Mouse (Mus musculus) A20 (cell line): ENCODE results near the gene Neurod2.

Experiments
- DNase-seq: peaks from one replicate; pipeline ENCODE4 v3.0.0-alpha.2; 2011; ENCODE audit warnings: low read depth, low spot score

Gene Neurod2

DNA sequence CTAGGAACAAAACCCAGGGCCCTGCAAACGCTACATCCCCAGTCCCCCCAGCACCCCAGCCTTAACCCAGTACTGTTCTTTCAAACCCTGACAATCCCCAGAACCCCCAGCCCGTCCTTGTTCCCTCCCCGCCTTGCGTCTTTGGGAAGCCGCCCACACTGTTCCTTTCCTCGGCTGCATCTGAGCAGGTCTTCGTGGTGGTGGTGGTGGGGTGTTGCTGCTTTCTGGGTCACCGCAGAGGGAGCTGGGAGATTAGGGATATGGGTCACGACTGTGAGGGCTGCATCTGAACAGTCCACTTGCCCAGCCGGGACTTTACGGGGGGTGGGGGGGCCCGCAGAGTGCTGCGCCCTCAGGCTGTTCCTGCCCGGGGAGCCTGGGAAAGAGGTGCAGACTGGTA, 25.0 kb upstream of the Neurod2 start:
- DNase-seq, result no peak

DNA sequence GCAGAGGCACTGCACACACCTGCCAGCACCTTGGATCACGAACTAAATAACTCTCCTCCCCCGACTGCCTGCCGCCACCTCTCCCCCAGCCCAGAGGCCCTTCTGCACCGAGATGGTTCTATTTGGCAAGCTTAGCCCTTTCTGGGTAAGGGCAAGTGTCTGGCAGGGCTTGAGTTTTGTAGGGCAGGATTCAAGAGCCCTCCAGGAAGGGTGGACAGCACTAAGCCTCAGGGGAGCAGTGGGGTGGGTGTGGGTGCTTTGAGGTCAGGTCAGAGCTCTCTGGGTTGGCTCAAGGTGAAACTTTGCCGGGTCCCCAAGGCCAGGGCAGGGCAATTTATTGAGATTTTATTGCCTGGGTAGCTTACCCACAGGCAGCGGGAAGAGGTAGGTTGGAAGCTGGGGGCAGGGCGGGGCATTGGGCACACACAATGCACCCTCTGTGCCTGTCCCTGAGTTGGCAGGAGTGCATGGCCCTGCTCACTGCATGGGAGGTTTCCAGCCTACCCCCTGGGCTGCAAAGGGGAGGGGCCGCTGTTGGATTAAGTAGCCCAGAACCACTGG, 24.3 kb upstream of the Neurod2 start:
- no peak for DNase-seq

DNA sequence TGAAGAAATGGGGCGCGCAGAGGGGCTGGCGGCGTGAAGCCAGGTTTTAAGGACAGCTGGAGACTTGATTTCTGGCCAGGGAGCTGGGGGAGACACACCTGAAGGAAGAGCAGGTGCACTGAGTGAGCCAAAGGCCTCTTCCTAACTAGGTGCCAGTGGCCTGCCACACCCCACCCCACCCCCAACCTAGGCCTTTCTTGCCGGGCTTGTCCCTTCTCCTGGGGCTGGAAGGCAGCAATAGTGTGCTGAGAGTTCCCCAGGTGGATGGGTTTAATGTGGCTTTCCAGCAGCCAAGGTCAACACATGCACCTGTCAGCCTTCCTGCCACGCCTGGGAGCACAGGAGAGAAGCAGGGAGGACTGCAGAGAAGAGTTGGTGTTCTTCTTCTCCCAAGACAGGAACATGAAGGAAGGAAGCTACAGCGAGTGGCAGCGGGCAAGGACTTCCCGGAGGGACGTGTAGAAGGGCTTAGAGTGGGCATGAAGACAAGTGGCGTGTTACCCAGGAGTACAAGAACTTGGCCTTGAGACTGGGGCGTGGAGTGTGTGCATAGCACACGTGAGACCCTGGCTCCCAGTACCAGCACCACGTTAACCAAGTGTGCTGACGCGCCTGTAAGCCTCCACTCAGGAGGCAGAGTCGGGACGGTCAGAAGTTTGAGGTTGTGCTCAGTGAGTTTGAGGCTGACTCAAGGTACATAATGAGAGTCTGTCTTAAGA, 23.0 kb upstream of the Neurod2 start:
- DNase-seq, result no peak

DNA sequence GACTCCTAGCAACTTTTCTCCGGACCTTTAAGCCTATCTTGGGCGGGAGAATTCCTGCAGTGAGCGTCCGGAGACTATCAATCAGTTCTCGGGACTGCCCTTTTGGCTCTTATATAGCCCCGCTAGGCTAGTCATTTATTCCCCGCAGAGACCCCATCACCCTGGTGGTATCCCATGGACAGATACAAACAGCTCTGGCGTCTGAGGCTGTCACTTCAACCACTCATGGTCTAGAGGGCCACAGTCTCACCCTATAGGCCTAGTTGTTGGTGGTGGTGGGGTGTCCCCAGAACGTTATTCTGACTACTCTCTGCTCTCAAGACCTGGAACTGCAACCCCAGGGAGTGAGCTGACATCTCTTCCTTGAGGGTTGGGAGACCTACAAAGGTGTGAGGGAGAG, 19.9 kb upstream of the Neurod2 start:
- DNase-seq, result no peak

DNA sequence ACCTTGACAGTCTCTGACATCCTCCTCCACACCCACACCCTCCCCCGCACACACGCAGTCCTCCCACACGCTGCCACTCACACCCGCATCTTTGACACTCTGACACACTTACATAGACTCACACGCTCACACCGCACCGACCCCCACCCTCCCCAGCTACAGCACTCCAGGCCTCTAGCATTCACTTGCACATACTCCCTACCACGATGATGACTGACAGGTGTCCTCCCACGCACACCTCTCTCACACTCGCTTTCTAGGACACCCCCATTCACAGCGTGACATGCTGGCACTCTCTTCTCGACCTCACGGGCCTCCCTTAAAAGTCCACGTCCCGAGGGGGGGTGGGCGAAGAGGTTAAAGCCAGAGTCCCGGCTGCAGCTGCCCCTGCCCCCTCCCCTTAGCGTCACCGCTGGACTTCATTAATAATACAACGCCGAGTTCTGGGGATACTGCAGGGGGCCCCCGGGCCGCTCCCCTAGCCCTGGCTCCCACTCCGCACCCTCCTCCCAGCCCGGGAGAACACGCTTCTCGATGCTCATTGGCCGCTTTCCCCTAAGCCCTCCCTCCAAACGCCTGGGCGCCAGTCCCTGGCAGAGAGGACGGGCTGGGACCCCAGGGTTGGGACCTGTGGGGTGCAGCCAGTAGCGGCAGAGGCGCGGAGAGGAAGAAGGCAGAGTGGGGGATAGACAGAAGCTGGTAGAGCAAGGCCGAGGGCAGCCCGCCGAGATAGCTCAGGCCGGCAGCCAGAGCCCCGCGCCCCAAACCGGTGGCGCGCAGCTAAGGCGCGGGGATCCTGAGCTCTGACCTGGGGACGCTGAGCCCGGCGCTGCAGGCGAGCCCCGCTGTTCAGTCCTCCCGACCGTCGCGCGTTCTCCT, 18.9 kb upstream of the Neurod2 start, which contains the start of gene Ppp1r1b:
Ppp1r1b (plus strand) TSS at position 322 of the 879 bp plus-strand sequence.
- no peak for DNase-seq

DNA sequence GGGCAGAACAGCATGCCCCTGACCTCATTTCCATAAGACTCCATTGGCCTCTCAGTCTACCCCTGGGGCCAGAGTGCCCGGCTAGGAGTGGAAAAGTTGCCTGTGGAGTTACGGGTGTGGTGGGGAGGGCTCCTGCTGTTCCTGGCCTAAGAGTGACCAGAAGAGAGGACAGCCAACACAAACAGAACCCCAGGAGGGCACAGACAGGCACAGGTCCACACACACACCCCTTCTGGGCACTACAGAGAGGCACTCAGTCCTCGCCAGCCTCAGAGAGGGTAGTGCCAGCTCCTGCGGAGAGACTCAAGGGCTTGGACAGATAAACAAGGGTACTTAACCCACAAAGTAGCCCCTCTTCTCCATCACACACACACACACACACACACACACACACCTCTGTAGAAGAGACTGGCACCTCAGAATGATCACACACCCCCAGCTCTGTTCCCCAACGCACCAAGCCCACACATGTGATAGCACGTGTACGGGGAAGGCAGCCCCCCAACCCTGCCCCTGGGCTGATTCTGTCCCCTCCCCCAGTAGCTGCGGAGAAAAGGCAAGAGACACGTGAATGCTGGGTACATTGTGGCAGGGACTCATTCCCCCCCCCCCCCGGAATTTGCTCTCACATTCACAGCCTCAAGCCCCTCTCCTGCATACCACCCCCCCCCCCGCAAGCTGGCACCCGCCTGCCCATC, 18.1 kb upstream of the Neurod2 start:
- DNase-seq, result no peak

DNA sequence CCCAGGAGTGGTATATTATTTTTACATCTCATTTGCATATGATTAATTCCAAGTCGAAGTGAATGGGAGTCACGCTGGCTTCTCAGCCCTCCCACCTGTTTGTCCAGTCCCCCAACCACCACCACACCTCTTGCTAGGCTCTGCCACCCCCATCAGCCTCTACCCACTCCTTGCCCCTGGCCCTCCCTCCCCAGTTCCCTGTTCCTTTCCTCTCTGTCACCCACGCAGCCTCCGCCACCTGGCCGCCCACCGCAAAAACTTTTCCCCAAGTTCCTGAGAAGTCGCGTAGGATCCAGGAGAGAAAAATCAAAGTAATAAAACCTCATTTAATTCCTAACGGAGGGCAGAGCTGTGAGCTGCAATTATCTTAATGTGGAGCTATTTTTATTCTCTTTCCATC, 16.7 kb upstream of the Neurod2 start:
- DNase-seq, result peak; percentile 17

DNA sequence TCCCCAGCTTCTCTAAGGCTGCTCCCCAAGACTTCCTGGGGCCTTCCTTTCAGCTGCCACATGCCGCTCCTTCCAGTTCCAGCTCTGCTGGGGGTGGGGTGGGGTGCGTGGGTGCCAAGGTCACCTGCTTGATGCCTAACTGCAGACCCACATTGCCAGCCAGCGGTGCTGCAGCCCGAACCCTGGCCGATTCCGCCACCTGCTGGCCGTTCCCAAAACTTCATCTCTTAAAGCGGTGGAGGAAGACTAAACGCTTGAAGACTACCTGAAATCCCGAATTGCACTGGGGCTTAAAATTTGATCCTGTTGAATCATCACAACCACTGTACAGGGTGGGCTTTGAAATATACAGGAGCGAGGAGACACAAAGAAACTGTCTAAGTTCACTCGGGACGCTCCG, 15.8 kb upstream of the Neurod2 start:
- peak; percentile 85 for DNase-seq

DNA sequence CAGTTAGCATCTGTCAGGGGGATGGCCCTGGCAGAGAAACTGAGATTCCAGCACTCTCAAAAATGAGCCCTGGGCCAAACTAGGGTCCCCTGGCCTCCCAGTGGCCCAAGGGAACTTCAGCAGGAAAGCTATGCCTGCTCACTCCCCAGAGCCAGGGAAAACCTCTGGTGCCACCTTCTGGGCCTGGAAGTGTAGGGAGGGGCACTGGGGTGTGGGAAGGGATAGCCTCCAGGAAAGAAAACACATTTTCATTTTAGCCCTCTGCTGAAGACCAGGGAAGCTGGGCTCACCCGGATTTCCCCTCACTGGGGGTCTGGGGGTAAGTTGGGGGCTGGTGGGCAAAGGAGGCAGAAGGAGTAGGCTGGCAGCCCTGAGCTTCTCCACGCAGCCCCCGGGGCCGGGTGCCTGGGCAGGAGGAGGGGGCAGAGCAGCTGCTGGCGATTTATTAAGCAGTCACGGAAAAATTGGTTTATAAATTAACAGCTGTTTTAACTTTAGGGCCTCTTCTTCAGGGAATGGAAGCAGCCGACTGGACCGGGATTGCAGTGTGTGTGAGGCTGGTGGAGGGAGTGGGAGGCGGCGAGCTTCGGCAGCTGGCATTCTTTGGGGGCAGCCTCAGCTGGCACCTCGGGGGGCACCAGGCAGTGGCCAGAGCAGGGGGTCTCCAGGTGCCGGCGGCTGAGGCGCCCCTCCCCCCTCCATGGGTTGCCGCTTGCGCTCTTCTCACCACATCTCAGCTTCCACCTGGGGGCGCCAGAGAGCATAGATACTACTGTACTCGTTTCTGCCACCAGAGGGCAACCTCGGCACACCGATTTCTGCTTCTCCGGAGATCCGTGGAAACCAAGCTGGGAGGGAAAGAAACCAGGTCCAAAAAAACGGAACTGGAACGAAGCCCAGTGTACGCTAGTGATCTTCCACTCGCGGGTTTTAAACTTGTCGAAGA, 12.8 kb upstream of the Neurod2 start:
- DNase-seq, result peak; percentile 87

DNA sequence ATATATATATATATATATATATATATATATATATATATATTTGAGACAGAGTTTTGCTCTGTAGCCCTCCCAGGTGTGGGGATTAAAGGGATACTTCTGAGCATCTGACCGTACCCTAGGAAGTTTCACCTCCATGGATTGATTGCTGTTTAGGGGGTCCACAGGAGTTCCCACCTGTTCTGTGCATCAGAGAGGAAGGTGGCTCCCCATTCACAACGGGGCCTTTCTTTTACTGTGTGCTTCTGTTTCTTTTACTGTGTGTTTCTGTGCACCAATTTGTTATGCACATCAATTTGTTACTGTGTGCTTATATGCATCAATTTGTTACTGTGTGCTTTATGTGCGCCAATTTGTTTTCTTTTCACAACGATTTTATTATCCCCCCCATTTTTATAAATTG, 11.7 kb upstream of the Neurod2 start:
- no peak for DNase-seq

DNA sequence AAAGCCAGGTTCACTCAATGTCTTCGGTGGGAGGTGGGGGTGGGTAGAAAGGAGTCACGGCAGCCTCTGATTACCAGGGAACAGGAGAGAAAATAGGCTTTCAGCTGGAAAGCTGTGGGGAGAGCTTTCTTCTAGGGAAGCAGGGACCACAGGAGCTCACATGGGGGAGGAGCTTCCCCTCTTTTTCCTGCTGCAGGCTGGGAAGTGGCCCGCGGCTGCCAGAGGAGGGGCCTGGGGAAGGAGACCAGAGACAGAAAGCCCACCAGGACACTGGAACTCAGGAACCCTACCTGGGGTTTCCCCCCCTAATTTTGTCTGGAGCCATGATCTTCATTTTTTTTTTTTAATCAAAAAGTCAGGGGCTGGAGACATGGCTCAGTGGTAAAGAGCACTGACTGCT, 11.1 kb upstream of the Neurod2 start:
- DNase-seq, result no peak

DNA sequence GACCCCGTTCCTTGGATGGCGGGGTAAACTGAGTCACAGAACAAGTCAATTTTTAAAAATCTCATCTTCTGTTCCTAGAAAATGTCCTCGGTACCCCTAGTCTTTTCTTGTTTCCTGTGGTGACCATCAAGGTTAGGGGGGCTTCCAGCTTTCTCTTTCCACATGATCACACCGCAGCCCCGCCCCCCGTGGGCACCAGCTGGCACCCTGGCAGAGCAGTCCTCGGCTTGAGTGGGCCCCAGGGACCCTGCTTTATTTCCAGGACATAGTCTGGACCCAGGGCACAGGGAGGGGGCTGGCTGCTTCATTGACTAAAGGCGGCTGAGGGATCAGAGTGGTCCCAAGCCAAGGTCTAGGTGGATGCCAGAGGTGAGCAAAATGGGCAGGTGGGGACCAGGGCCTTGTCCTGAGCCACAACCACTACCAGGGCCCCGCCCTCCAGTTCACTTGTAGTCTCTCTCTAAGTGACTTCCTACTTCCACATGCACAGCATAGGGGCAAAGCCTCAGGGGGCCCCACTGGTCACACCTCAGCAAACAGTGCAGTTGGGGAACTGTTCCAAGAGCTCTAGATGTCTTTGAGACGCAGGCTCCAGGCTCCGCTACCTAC, 10.3 kb upstream of the Neurod2 start:
- peak; percentile 55 for DNase-seq

DNA sequence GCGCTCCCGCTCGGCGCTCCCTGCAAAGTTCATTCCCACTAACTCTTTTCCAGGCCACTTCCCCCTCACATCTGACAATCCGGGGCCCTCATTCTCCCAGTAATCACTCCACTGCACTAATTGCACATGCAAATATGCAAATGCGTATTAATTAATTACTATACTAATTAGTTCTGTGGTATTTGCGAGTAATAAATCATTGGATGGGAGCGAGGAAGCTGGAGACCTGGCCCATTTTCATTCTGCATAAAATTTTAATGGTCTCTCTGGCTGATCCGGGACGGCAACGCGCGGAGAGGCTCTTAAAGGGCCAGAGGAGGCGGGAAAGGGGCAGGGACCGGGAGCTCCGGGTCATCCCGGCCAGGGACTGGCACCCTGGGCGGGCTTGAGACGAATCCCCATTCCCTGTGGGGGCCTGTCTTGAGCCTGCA, 9.6 kb upstream of the Neurod2 start:
- DNase-seq, result no peak

DNA sequence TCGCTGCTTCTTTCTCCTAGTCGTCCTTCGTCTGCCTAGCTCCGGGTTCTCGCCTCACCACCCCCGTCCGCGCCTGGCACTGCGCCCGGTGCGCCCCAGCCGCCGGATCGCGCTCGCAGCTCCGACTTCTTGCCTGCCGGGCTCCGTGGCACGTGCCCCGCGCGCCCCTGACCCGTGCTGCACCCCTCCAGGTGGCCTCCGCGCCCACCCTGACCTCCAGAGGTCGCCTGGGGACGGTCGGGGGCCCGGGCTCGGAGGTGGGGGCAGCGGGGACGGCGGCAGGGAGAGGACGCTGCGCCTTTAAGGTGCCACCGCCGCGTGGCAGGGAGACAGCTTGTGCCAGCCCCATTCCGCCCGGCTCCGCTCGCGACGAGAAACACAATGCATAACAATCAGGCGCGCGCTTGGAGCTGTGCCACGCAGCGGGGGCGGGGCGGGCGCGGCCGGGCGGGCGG, 9.1 kb upstream of the Neurod2 start:
- no peak for DNase-seq

DNA sequence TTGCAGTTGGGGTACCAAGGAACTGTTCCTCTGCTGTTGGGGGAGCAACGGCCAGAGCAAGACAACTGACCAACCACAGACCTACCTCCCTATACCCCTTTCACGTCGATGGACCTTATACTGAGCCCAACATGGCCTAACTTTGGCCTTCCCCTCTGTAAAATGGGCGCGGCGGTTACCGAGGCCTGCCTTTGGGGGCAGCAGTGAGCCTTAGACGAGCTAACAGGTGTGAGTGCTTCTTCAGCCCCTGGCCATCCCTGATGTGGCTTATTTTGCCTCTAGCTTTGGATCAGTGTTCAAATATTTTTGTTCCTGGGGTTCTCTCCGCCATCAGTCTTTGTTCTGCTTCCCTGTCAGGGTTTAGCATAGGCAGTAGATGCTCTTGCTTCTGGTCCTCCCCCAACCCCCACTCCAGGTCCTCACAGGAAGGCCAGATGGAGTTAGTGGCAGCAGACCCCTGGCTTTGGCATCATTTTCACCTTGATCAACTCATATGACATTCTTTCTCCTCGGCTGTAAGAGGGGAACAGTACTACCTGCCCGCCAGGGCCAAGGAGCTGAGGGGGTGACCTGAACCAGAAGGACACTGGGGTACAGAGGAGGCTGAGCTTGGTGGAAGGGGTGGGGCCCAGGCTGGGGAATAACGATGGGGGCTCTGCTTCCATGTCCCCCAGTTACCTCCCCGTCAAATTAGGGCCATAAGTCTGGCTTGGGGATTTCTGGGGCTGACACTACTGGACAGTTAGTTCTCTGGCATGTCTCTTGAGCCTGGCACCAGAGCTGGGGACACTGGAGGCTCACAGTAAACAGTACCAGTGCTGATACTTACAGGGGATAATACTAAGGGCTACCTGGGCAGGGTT, 7.0 kb upstream of the Neurod2 start:
- DNase-seq, result peak; percentile 51

DNA sequence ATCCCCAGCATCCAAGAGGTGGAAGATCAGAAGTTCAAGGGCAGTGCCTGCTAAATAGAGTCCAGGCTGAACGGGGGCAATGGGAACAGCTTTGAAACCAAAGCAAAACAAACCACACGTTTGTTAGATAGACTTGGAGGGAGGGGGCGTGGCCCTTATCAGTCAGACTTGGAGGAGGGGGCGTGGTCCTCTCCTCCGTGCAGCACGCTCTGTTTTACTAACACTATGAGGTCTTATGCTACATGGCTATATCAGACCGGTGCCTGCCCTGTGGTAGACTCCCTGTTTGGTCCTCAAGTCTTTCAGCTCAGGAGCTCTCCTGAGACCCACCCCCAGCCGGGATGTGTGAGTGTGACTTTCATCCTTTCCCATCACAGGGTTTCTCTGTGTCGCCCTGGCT, 5.8 kb upstream of the Neurod2 start:
- DNase-seq, result no peak

DNA sequence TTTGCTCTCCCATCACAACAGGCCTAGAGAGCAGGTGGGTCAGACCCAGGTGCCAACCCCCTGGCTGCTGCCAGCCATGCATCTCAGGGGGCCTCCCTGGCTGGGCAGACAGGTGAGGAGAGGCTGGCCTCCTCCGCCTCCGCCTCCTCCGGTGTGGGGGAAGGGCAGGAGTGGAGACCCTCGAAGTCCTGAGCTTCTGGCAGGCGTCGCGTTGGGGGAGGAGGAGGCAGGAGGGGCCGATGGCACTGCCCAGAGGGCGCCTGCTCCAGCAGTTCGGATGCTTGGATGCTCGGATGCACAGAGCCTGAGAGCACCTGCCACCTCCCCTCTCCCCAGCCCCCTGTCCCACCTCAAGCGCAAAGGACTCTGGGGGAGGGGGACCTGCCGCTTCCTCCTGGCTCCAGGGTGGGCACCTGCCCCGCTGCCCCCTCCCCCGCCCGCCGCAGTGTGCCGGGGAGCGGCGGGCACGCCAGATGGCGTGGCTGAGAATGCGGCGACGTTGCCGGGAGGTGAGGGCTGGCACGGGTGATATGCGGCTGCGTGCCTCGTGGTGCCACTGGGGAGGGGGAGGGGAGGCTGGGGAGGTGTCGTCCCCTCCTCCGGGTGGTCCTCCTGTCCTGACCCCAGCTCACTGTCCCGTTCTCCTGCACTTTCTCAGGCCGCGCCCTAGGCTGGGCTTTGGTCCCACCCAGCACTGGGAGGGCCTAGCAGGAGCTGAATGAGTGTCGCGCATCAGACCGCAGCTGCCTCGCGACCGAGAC, 4.7 kb upstream of the Neurod2 start:
- DNase-seq, result peak; percentile 47

DNA sequence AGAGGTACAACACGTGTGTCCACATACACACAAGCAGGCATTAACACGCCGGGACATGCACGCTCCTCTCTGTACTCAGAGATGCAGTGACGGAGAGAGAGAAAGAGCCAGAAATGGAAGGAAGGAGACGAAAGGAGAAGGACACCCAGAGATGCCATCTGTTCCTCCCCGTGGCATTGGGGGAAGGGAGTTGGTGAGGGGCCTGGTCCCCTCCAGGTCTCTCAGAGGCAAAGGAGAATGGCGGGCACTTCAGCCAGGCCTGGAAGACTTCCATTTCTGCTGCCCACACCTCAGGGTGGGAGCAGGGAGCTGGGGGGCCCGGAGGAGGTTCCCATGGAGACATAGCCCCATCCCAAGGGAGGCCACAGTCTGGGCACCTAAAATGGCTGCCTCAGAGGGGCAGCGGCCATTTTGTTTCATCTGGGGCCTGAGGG, 3.8 kb upstream of the Neurod2 start:
- DNase-seq, result no peak

DNA sequence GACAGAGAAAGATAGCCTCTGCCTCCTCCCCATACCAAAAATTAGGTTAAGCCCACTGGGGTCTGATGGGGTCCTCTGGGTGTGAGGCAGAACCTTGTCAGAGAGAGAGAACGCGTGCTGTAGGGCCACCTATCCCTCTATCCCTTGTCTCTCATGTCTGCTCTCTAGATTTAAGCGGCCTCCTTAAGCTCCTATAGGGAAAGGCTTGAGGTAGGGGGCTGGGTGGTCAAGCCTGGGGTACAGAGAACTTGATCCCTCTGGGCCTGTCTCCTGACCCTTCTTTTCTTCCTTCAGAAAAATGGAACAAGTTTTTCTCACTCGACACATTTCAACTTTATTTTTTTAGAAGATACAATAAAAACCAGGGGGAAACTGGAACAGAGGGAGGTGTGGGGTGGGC, 3.4 kb upstream of the Neurod2 start:
- no peak for DNase-seq
